Mouse (Mus musculus) liver, embryonic 14.5 days (tissue): ENCODE data around the gene Gm13279. TPM values are rescaled to one million over a fixed set of nuclear protein-coding genes. Genes with fewer than 3 reads are reported as not detected.
"Not testable (repeated sequence)": the region's sequence is repeated elsewhere in the genome, so short reads cannot be mapped to it uniquely, and the experiment has no call there.

Experiments used
- ATAC-seq: fragments of 200-750 bp; cut with Nextera tagmentation; 2 replicates; pipeline ENCODE4 v1.8.0; 2017; ENCODE audit warnings: moderate number of reproducible peaks, mild to moderate bottlenecking, moderate library complexity; ENCODE audit not compliant: insufficient read depth
- DNase-seq, 3 experiments: peaks; one replicate each; pipeline ENCODE4 v3.0.0-alpha.2; 2012 to 2013; ENCODE audit warnings: low read depth in 3 of 3, low spot score in 3 of 3
- H3K27ac ChIP-seq: fragments of 300-500 bp; sonication (generic); 2 replicates; pipeline ENCODE4 v1.5.1; 2014; ENCODE audit warnings: moderate library complexity, mild to moderate bottlenecking, control low read depth, inconsistent platforms
- H3K27me3 ChIP-seq: fragments of 300-500 bp; sonication (generic); 2 replicates; pipeline ENCODE4 v1.6.1; 2014; ENCODE audit warnings: mild to moderate bottlenecking, low read length, moderate library complexity; ENCODE audit not compliant: control insufficient read depth, insufficient read depth
- H3K36me3 ChIP-seq: fragments of 300-500 bp; sonication (generic); replicated peaks from 2 replicates; pipeline ENCODE4 v1.6.1; 2014; ENCODE audit warnings: low read depth; ENCODE audit not compliant: control insufficient read depth, insufficient read depth
- H3K4me1 ChIP-seq, 2 experiments: fragments of 200-500 bp in 1 of 2; fragments of 300-500 bp in 1 of 2; sonication (generic) in 1 of 2; replicated peaks; 2 replicates each; pipeline ENCODE4 v1.6.1; 2012 to 2014; ENCODE audit warnings: antibody characterized with exemption in 1 of 2, inconsistent platforms in 1 of 2, low read length in 1 of 2; ENCODE audit not compliant: control insufficient read depth in 2 of 2, insufficient read depth in 2 of 2
- H3K4me2 ChIP-seq: fragments of 300-500 bp; sonication (generic); 2 replicates; pipeline ENCODE4 v1.6.1; 2014; ENCODE audit warnings: low read depth, mild to moderate bottlenecking, control low read depth, moderate library complexity
- H3K4me3 ChIP-seq, 2 experiments: fragments of 200-500 bp in 1 of 2; fragments of 300-500 bp in 1 of 2; sonication (generic) in 1 of 2; 2 replicates each; pipeline ENCODE4 v1.5.1; 2012 to 2014; ENCODE audit warnings: low read depth in 2 of 2, low read length in 2 of 2, mild to moderate bottlenecking in 2 of 2, control low read depth in 1 of 2, inconsistent platforms in 1 of 2, moderate library complexity in 1 of 2; ENCODE audit not compliant: insufficient read depth in 1 of 2
- H3K9ac ChIP-seq: fragments of 300-500 bp; sonication (generic); replicated peaks from 2 replicates; pipeline ENCODE4 v1.6.1; 2014; ENCODE audit warnings: mild to moderate bottlenecking, control low read depth, moderate library complexity
- H3K9me3 ChIP-seq: fragments of 300-500 bp; sonication (generic); 2 replicates; pipeline ENCODE4 v1.6.1; 2016; ENCODE audit warnings: low read length, mixed read lengths; ENCODE audit not compliant: control insufficient read depth
- CTCF ChIP-seq: IDR thresholded peaks from 2 replicates; pipeline ENCODE4 v1.5.1; 2016; ENCODE audit warnings: antibody characterized with exemption, low read depth, control low read depth
- WGBS: fragments of 180-500 bp; shearing (Covaris S2); extraction: QIAGEN DNeasy Blood & Tissue Kit; methylation state at CpG from one replicate; pipeline ENCODE4 v1.1.7; 2014; ENCODE audit not compliant: insufficient replicate concordance; 5-methylcytosine and 5-hydroxymethylcytosine counted together
- polyA plus RNA-seq, 2 experiments: library from polyadenylated mRNA; depleted of rRNA in 1 of 2; stranded (reverse) in 1 of 2; unstranded in 1 of 2; fragments of >200 nt; fragmentation: Nextera tagmentation in 1 of 2; extraction: Ambion mirVana in 1 of 2; gene quantifications; 2 replicates each; pipeline versions ENCODE4 v1.2.1 to v1.2.3; 2012 to 2014

Gm13279 gene
- polyA plus RNA-seq, 2 experiments: not detected

DNA sequence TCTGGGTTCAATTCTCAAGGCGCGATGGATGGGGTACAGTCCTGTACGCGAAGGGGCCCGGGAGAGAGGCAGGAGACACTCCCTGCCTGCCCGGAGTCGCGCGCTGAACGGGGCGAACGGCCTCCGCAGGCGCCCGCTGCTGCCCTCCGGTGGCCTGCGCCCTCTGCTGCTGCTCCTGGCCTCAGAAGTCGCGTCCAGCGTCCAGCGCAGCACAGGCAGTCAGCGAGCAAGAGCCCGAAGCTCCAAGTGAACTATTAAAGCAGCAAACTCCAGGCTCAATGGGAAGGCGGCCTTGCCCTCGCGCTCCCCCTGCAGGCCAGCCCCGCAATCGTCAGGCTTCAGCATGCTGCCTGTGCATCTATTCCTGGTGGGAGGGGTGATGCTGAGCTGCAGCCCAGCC, 36.8 kb upstream of the Gm13279 start:
- H3K27ac ChIP-seq, H3K9ac ChIP-seq: not testable (repeated sequence)

GRCm38 (mm10) chr4:88761776-88762175, 35.4 kb upstream of the Gm13279 start:
- H3K9me3 ChIP-seq, H3K27me3 ChIP-seq, H3K4me2 ChIP-seq, H3K4me3 ChIP-seq, H3K36me3 ChIP-seq, ATAC-seq, H3K27ac ChIP-seq, DNase-seq, H3K9ac ChIP-seq, H3K4me1 ChIP-seq: not testable (repeated sequence)
- 58% methylated on average over 6 of the region's 8 CpGs for WGBS

More for the DNA sequence above, 36.8 kb upstream of the Gm13279 start:
- H3K4me2 ChIP-seq: peak overlapping the region; percentile 42
- WGBS: under 1% methylated on average over 24 of the region's 28 CpGs
- not testable (repeated sequence) for H3K4me1 ChIP-seq, ATAC-seq, H3K36me3 ChIP-seq, H3K9me3 ChIP-seq, H3K27me3 ChIP-seq
- DNase-seq: peak in 1 of 3 experiments; percentile 67
- TF ChIP-seq CTCF: peak; percentile 75
- peak overlapping the region; percentile 6 to 43; a peak in 3 of 4 replicates for H3K4me3 ChIP-seq

DNA sequence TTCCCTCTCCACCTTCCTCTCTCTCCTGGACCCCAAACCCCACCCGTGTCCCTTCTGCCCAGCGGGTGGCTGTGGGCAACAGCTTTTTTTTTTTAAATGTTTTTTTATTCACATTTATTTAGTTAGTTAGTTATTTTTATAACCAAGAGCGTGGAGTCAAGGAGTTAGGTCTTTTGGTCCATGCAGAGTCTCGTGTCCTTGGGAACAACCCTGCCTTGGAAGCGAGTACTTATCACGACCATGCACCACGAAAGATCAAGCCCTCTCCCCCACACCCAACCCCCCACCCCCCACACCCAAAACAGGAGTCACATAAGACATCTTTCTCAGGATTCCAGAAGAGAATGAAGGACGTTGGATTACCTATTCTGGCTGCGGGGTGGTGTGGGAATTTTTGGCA, 34.9 kb upstream of the Gm13279 start:
- H3K4me1 ChIP-seq, H3K4me2 ChIP-seq, DNase-seq, H3K36me3 ChIP-seq, H3K4me3 ChIP-seq, H3K9ac ChIP-seq, H3K9me3 ChIP-seq, ATAC-seq, H3K27me3 ChIP-seq, H3K27ac ChIP-seq: not testable (repeated sequence)
- 41% methylated on average over 9 of the region's 9 CpGs for WGBS

DNA sequence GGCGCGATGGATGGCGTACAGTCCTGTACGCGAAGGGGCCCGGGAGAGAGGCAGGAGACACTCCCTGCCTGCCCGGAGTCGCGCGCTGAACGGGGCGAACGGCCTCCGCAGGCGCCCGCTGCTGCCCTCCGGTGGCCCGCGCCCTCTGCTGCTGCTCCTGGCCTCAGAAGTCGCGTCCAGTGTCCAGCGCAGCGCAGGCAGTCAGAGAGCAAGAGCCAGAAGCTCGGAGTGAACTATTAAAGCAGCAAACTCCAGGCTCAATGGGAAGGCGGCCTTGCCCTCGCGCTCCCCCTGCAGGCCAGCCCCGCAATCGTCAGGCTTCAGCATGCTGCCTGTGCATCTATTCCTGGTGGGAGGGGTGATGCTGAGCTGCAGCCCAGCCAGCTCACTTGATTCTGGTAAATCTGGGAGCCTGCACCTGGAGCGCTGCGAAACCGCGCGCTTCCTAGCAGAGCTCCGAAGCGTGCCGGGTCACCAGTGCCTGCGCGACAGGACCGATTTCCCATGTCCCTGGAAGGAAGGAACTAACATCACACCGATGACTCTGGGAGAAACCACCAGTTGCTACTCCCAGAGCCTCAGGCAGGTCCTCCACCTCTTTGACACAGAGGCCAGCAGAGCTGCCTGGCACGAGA, 33.7 kb upstream of the Gm13279 start:
- DNase-seq: peak in 1 of 3 experiments; percentile 52
- H3K9me3 ChIP-seq, H3K27me3 ChIP-seq, ATAC-seq, H3K9ac ChIP-seq, H3K36me3 ChIP-seq, H3K27ac ChIP-seq, H3K4me1 ChIP-seq: not testable (repeated sequence)
- Histone ChIP-seq H3K4me2 (peak overlapping the region; percentile 63), H3K4me3 (peak overlapping the region; percentile 39 to 48)
- TF ChIP-seq CTCF: peak; percentile 73
- 5% methylated on average over 23 of the region's 42 CpGs for WGBS

- H3K9me3 ChIP-seq, H3K4me3 ChIP-seq, ATAC-seq, DNase-seq, H3K36me3 ChIP-seq, H3K9ac ChIP-seq, H3K4me1 ChIP-seq, H3K27me3 ChIP-seq, H3K27ac ChIP-seq, H3K4me2 ChIP-seq: not testable (repeated sequence)
- no CpG with 5 or more reads among the region's 32 CpGs for WGBS
These were observed 23.7 kb upstream of the Gm13279 start, which contains the start of gene Gm13290 for GRCm38 (mm10) chr4:88773534-88773933. Gene Gm13290, plus strand, starts transcription at chr4:88773834.

DNA sequence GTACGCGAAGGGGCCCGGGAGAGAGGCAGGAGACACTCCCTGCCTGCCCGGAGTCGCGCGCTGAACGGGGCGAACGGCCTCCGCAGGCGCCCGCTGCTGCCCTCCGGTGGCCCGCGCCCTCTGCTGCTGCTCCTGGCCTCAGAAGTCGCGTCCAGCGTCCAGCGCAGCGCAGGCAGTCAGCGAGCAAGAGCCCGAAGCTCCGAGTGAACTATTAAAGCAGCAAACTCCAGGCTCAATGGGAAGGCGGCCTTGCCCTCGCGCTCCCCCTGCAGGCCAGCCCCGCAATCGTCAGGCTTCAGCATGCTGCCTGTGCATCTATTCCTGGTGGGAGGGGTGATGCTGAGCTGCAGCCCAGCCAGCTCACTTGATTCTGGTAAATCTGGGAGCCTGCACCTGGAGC, 20.6 kb upstream of the Gm13279 start, which contains the start of gene Gm13289:
Gene Gm13289, plus strand, starts transcription at position 301 of the 400 bp plus-strand sequence.
- not testable (repeated sequence) for H3K9me3 ChIP-seq, H3K9ac ChIP-seq, ATAC-seq, H3K4me2 ChIP-seq, H3K4me3 ChIP-seq, H3K4me1 ChIP-seq, H3K36me3 ChIP-seq, H3K27ac ChIP-seq, H3K27me3 ChIP-seq, DNase-seq
- no CpG with 5 or more reads among the region's 29 CpGs for WGBS

GRCm38 (mm10) chr4:88779550-88779949, 17.6 kb upstream of the Gm13279 start, which contains the start of gene Gm13272:
Gene Gm13272, plus strand, starts transcription at chr4:88779850.
- WGBS: no CpG with 5 or more reads among the region's 29 CpGs
- not testable (repeated sequence) for ATAC-seq

GRCm38 (mm10) chr4:88780320-88780719, 16.9 kb upstream of the Gm13279 start:
- not testable (repeated sequence) for H3K4me1 ChIP-seq, H3K9me3 ChIP-seq, H3K9ac ChIP-seq, DNase-seq, ATAC-seq, H3K36me3 ChIP-seq, H3K4me2 ChIP-seq, H3K27me3 ChIP-seq, H3K27ac ChIP-seq, H3K4me3 ChIP-seq
- 33% methylated on average over 15 of the region's 18 CpGs for WGBS

More at GRCm38 (mm10) chr4:88779550-88779949, 17.6 kb upstream of the Gm13279 start, which contains the start of gene Gm13272:
- not testable (repeated sequence) for H3K9me3 ChIP-seq, H3K27ac ChIP-seq, H3K4me2 ChIP-seq, H3K9ac ChIP-seq, H3K36me3 ChIP-seq, H3K27me3 ChIP-seq, H3K4me1 ChIP-seq, H3K4me3 ChIP-seq, DNase-seq
